Mouse (Mus musculus): ENCODE results near the gene Mpp3. TPM values are rescaled to one million over a fixed set of nuclear protein-coding genes. Genes with fewer than 3 reads are reported as not detected.
"Not testable (repeated sequence)": the region's sequence is repeated elsewhere in the genome, so short reads cannot be mapped to it uniquely, and the experiment has no call there.

Gene Mpp3
- total RNA-seq, 2 experiments from 2014 or later: 69.0 to 85.2 TPM

DNA sequence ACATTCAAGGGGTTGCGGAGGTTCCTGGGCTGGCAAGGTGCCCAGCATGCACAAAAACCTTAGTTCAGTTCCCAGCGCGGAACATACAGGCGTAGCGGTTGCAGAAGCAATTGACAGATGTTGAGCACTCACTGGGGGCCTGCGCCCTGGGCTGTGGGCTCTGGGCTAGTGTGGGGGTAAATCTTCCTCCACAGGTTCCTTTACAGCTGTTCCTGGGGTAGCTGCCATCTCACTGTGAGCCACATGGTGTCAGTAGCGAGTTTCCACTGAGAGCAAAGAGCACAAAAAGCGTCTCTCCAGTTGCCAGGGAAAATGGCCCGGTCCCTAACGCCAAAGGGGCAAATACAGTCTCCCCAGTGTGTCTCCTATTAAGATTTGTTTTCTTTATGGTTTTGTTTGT is 42.3 kb downstream of the Mpp3 start:
- intact Hi-C loops (cut with DNase I): loop anchor here (1.0 to 2.0 kb wide), 3 partner anchors 54 to 155 kb away; no protein-coding TSS in a partner anchor
- peak; percentile 81 to 85 for DNase-seq (ENCODE audit: low spot score in 2 of 2)

DNA sequence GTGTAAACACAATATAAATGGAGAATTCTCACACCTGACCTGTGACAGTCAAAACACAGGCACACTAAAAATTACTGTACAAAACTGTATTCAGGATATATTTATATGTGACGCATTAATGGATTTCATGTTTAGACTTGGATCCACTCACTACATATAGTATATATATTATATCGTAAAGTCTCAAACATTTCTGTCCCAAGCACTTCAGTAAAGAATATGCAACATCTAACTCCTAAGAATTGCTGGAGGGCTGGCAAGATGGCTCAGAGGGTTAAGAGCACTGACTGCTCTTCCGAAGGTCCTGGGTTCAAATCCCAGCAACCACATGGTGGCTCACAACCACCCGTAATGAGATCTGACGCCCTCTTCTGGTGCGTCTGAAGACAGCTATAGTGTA is 42.8 kb downstream of the Mpp3 start:
- intact Hi-C loops (cut with DNase I); DNase-seq (ENCODE audit: low spot score in 2 of 2): not testable (repeated sequence)

DNA sequence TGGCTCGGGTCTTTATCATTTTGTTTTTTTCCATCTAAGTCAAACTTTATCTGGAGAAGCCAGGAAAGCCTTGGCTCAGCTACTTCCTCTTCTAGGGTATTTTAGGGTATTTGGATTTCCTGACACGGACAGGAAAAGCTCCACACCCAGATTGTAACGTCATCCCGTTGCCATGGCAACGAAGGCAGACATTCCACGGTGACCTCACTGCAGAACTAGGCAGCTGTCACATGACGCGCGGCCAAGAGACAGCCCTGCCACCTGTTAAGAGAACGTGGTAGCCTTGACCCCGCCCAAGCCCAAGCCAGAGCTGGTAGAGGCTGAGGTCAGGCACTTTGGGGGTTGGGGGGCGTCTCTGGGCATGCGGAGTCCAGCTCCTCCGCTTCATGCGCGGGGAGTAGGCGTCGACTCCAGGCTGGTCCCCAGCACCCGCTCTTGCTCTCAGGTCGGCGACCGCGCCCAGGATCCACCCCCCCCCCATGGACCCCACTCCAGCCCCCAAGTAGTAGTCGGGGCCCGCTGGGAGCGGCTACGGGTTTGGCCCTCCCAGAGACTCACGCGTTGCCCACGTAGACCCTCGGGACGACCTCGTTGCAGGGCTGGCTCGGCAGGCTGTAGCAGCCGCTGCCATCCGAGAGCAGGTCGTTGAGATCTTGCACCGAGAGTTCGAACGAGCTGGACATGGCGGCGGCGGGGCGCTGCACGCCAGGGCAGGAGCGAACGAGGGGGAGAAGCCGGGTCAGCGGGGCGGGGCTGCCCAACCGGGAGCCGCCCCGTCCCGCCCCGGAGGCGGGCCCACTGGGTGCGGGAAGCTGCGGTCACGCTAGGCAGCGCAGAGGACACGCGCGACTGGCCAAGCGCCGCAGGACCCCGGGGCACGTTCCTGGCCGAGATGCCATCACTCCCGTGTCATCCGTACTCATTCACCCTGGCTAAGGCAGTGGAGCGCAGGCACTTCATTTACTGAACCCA is 43.9 kb downstream of the Mpp3 start, which contains the start of gene Cfap97d1:
Cfap97d1 (plus strand) TSS at position 226 of the 972 bp plus-strand sequence.
- DNase-seq (ENCODE audit: low spot score in 2 of 2): peak; percentile 92 to 93
- intact Hi-C loops (cut with DNase I): no loop called here

DNA sequence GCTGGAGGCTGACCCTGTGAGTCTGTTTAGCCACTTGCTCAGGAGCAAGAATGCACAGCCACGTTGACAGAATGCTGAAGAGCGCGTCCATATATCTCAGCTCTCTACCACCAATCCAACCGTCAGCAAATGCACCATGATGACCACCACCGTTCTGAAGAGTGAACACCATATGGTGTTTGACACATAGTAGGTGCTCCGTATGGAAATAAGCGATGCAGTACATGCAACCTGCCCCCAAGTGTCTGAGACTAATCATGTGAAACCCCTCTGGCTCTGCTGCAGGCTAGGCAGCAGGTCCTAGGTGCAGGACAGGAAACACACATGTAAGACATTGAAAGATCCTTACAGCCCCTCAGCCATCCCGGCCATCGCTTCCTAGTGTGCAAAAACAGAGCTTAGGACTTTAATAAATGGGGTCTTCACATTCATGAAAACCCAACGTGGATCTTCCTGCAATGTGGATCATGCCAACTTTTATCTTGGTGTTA is 44.8 kb downstream of the Mpp3 start:
- no peak for DNase-seq (ENCODE audit: low spot score in 2 of 2)
- intact Hi-C loops (cut with DNase I): no loop called here

DNA sequence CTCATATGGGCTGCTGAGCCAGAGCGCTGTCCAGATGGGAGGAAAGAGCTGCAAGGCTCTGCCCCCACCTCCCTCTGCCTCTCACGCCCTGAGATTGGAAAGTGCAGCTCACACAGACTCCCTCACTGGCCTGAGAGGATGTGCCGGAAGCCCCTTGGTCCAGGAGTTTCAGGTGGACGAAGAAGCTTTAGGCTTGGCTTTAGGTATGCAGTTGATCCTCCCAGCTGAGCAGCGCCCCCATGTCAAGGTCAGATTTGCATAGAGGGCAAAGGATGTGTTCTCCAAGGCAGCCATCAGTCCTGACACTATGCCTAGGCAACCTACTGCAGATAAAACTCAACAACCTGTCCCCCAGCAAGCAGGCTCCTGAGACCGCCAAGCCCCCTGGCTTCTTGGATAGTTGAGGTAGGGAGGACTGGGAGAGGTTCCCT is 45.3 kb downstream of the Mpp3 start:
- intact Hi-C loops (cut with DNase I): no loop called here
- DNase-seq (ENCODE audit: low spot score in 2 of 2): peak in 1 of 2 experiments; percentile 35

DNA sequence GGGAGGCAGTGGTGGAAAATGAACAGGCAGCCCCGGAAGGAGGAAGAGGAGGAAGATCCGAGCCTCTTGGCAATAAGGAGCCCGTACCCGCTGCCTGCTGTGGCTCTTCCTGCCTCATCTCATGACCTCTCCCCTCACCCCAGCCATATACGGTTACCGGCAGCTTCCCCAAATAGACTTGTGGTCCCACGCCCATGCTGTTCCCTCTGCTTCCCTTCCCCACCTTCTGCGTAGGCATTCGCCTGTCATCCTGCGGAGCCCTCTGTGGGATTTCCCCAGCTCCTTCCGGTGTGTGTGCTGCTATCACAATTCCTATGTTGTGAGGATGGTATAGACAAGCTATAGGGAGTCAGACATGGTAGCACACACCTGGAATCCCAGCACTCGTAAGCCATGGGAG is 46.4 kb downstream of the Mpp3 start:
- DNase-seq (ENCODE audit: low spot score in 2 of 2): peak in 1 of 2 experiments; percentile 58
- intact Hi-C loops (cut with DNase I): no loop called here

DNA sequence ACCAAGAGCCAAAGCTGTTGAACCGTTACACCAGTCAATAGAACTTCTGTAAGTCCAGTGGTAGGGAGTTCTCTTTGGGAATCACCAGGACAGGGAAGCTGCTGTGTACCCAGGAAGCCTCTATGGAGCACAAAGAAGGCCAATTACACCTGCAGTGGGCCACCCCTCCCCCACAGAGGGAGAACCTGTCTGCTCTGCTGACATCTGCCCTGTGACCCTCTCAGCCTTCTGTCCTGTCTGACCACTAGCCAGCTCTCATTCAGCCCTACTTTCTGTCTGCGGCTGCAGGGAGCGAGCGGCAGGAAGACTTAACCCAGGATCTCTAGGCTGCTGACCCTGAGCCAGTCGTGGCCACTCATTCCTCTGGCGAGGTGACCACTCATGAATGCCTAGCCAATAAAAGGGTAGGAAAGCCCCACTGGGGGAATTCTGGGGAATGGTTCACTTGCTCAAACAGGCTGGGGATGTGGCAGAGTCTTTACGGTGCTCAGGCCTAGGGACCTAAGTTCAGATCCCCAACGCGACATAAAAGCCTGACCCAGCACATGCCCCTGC is 47.6 kb downstream of the Mpp3 start:
- DNase-seq (ENCODE audit: low spot score in 2 of 2): no peak
- intact Hi-C loops (cut with DNase I): no loop called here

DNA sequence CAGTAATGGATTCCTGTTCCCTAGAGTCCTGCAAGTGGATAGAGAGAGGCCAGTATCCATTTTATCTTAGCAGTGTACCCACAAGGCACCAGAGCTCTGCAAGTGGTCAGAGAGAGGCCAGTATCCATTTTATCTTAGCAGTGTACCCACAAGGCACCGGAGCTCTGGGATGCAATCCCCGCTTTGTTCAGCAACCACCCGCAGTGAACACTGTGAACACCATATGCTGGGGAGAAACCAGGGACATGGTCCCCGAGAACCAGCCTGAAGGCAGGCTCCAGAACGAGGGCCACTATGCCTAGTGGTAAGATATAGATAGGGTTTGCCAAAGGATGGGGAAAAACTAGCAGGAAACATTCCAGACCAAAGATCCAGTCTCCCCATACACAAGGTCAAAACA is 49.1 kb downstream of the Mpp3 start:
- intact Hi-C loops (cut with DNase I): no loop called here
- DNase-seq (ENCODE audit: low spot score in 2 of 2): no peak

DNA sequence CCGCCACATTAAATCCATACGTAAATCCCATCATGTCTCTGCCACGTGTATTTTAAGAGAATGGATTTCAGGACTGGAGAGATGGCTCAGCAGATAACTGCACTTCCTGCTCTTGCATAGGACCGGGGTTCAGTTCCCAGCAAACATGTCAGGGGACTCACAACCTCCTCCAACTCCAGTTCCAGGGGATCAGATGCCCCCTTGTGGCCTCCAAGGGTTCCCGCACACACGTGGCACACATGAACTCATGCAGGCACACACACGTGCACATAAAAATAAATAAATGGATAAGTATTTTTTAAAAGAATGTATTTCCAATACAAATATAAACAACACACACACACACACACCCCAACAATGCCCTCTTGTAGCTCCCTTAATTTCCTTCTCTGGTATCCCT is 51.3 kb downstream of the Mpp3 start:
- intact Hi-C loops (cut with DNase I): no loop called here

DNA sequence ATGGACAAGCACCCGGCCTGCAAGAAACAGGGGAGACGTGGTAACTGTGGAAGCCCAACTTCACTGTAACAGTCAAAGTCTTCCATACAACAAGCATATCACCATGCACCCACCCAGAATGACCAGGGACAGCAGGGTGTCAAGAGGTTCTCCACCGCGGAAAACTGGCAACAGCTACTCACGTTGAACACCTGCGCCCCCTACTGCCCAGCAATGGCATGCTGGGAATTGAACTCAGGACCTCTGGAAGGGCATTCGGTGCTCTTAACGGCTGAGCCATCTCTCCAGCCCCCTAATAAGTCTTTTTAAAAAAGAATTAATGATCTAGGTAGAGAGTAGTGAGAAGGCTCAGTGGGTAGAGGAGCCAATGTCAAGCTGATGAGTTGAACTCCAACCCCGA is 53.3 kb downstream of the Mpp3 start:
- intact Hi-C loops (cut with DNase I): no loop called here
- no peak for DNase-seq (ENCODE audit: low spot score in 2 of 2)

More for the DNA sequence above, 51.3 kb downstream of the Mpp3 start:
- no peak for DNase-seq (ENCODE audit: low spot score in 2 of 2)

DNA sequence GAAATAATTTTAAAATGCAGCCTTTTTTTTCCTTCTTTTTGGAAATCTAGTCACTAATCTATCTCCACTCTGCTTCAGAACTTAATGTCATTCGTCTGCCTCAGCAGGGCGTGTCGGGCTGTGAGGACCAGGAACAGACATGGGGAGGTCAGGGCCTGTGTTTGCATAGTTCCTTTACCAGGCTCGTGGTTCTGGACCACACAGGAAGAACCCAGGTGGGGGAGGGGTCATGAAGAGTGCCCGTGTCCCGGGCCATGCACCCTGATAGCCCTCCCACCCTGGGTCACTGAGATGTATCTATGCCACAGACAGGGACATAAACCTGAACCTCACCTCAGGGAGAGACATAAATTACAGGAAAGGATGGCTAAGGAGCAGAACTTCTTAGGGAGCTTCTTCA is 54.1 kb downstream of the Mpp3 start:
- no peak for DNase-seq (ENCODE audit: low spot score in 2 of 2)
- intact Hi-C loops (cut with DNase I): no loop called here

DNA sequence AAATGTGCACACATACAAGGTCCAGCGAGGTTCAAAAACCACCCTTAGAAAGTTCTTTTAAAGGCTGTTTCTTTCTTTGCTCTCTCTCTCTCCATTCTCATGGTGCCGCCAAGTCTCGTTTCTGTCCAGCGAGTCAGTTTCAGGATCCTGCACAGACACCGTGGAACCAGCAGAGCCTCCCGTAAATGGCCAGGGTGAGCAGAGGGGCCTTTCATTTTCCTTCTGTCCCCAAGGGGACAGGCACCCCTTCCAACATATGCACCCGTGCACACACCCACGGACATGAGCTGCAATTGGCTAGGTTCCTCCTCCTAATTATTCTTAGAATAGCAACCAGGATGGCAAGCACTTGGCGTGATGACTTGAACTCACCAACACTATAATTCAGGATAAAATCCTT is 54.8 kb downstream of the Mpp3 start:
- intact Hi-C loops (cut with DNase I): no loop called here
- no peak for DNase-seq (ENCODE audit: low spot score in 2 of 2)

DNA sequence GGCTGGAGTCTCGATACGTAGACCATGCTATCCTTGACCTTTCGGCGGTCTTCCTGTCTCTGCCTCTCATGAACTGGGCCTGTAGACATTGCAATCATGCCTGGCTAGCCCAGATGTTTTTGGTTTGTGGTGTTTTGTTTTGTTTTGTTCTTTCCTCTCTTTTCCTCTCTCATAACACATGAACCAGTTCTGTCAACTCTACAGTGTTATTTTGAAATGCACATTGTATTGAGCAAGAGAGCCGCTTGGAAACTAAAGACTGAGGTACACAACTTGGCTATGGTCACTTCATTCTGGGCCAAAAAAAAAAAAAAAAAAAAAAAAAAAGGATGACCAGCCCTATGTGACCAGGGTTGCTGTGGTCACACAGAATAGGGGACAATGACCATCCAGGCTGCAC is 55.6 kb downstream of the Mpp3 start:
- intact Hi-C loops (cut with DNase I): no loop called here
- no peak for DNase-seq (ENCODE audit: low spot score in 2 of 2)

DNA sequence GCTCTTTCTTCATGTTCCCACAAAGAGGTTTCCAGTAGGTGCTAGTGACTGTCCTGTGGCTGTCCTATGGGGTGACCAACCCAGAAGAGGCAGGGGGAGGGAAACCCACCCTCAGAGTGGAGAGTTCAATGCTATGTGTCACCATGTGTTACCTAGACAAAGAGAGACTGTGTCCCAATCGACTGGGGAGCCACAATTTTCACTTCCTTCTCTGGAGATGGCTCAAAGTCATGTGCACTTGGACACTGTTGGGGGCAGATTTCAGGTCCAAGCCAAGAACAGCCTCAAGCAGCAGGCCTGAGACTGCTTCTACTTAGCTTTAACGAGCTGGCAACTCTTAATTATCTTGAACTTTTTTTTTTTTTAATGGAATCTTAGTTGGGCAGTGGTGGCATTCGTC is 56.2 kb downstream of the Mpp3 start:
- intact Hi-C loops (cut with DNase I): no loop called here
- DNase-seq (ENCODE audit: low spot score in 2 of 2): no peak

DNA sequence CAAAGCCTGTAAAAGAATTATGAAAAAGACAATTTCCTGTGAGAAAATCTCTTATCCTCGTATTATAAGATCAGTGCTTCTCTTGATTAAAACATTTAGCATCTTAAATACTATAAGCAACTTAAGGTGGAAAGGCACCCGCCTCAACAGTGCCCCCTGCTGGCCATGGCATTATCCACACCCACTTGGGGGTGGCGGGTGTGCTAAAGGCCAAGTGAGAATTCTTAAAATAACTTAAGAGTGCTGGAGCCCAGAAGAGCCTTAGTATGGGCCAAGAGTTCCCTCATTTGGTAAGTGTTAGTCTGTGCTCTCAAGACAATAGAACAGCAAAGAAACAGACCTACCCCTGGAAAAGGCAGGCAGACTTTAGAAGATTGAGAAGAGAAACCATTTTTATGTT is 56.9 kb downstream of the Mpp3 start:
- DNase-seq (ENCODE audit: low spot score in 2 of 2): no peak
- intact Hi-C loops (cut with DNase I): no loop called here

DNA sequence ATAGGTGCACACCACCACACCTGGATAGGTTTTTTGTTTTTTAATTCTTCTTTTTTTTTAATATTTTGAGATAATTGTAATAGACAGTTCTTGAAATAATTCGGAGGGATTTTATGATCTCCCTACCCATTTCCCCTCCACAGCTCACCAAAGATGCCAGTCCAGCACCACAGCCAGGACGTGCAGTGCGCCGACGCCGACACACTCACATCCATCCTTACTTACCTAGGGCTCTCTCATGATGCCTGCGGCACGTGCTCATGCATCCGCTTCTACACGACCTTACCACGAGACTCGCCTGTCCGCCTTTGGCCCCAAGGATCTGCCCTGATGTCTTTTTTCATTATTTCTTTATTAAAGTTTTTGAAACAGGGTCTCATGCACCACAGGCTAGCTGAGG is 58.4 kb downstream of the Mpp3 start:
- intact Hi-C loops (cut with DNase I): loop anchor here (1.0 to 5.0 kb wide), 2 partner anchors 51 to 158 kb away; no protein-coding TSS in a partner anchor
- DNase-seq (ENCODE audit: low spot score in 2 of 2): no peak

DNA sequence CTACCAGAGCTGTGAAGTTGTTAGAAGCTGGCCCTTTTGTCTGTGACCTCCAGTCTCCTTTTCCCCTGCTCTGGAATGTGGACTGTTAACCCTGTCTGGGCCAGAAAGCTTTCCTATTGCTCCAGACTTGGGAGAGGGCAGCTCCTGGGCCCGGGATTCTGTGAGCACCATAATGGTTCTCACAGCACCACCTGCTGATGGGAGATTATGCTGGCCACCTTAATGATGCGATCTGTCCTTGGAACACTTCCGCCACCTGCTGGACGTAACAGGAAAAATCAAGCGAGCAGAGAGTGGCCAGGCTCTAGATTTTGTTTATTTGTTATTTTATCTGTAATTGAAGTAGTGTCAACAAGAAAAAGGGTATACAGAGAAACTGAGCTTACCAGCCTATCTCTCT is 59.5 kb downstream of the Mpp3 start:
- intact Hi-C loops (cut with DNase I): loop anchor here (1.0 to 5.0 kb wide), 2 partner anchors 49 to 156 kb away; no protein-coding TSS in a partner anchor
- DNase-seq (ENCODE audit: low spot score in 2 of 2): peak; percentile 75 to 80

DNA sequence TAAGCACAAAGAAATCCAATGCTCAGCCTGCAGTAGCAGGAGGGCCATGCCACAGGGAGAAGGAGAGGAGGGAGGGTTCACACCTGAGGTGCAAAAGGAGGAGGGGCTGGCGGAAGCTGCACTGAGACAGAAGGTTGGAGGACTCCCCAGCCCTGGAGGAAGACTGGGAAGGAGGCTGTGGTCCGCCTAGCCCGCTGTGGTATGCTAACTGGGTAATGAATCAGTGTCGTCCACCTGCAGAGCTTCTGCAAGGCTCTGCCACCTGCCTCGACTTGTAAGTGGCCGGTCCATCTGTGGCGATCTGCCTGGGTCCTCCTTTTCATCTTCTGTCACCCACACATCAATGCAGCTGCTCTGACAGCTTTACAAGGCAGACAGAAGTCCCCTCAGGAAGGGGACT is 60.0 kb downstream of the Mpp3 start:
- intact Hi-C loops (cut with DNase I): loop anchor here (5.0 kb wide), 1 partner anchor 156 kb away; no protein-coding TSS in a partner anchor
- no peak for DNase-seq (ENCODE audit: low spot score in 2 of 2)

DNA sequence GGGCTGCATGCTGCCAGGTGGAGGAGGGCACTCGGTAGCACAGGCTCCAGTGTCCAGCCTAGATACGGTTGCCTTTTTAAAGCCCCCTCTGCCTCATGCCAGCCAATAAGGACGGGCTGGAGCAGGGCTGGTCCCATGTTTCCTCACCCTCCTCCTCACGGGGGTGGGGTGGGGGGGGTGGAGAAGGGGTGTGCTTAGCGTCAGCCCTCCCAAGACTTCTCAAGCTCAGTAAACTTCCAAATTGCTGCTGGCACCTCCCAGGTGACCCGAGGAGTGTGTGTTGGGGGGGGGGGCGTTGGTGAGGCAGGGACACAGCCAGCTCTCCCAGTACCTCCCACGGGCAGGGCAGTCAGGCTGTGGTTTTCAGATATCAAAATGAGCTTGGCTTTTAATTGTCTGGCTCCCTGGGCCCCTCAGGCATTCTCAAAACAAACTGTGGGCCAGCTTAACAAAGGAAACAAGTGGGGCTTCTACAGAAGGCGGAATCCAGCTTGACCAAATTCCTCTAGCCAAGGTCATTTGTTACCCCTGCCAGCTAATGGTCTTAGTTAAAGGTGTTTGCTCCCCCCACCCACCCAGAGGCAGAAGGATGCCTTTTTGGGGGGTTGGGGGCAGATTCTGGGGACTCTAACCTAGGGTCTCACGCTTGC is 61.2 kb downstream of the Mpp3 start, which contains the start of gene Sost:
Sost (minus strand) TSS at position 51 of the 650 bp plus-strand sequence.
- DNase-seq (ENCODE audit: low spot score in 2 of 2): no peak
- intact Hi-C loops (cut with DNase I): loop anchor here (5.0 kb wide), 1 partner anchor 155 kb away; no protein-coding TSS in a partner anchor

DNA sequence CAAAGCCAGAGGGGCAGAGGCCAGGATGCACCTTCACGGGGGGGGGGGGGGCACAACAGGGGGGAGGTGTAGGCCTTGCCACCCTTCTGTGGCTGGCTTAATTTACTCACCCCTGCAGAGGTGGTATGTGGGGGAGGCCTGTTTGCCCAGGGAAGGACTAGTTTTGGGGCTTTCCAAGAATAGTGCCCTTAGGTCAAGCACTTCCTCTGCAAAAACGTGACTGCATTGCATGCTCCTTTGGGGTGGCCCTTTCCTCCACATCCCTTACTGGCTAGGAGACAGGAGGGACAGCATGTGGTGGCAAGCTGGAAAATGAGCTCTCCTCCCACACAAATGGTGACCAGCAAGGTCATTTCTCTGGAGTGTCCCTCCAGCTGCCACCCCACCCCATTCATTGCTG is 62.7 kb downstream of the Mpp3 start:
- DNase-seq (ENCODE audit: low spot score in 2 of 2): no peak
- intact Hi-C loops (cut with DNase I): loop anchor here (5.0 kb wide), 1 partner anchor 153 kb away; no protein-coding TSS in a partner anchor

Data from left cerebral cortex, postnatal 36 days (tissue).